Mouse (Mus musculus): ENCODE measurements around the gene Mtg2. TPM values are rescaled to one million over a fixed set of nuclear protein-coding genes. Genes with fewer than 3 reads are reported as not detected.

The Mtg2 gene
- total and polyA plus RNA-seq, 3 experiments, result 23.5 to 24.7 (median 24.1) TPM

DNA sequence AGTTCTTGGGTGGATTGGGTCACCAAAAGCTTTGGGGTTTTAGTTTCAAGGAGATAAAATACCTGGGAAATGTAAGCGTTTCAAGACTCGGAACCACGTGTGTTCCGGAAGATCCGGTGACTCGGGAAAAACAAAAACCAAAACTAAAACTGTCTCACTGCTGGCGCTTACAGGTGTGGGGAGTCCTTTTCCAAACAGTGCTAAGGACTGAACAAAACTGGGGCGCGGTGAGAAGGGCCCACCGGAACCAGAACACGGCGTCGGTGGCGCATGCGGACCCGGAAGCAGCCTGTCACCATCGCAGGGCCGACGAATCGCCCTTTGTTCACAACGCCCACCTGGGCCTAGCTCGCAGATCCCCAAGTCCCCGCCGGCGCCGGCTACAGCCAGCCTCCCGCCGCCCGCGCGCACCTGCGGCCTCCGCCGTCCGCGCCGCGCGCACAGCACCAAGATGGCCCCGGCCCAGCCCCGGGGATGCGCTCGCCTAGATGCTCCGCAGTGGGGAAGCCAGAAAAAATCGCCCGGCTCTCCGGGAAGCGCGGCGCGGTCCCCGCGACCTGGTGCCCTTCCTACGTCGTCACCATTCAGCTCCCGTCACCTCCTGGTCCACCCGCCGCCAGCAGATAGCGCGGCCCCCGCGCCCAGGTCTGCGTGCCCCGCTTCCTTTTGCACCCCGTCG lies 28.7 kb upstream of the Mtg2 start:
- Histone ChIP-seq H3K27me3 (replicated peaks) (no peaks in the 10 kb centered on the region), H3K27ac (ENCODE audit: insufficient read depth, low read depth) (peak overlapping the region; percentile 83), H3K4me2 (ENCODE audit: insufficient read depth, low read depth, poor library complexity, severe bottlenecking) (peak overlapping the region; percentile 92), H3K4me3 (replicated peaks in 1 of 3; ENCODE audit: low read depth in 2 of 3, low read length in 2 of 3, poor library complexity in 1 of 3) (peak overlapping the region; percentile 96 to 98 (median 98)), H3K9me3 (replicated peaks; ENCODE audit: low read length) (no peaks in the 10 kb centered on the region), H3K79me2 (replicated peaks; ENCODE audit: control insufficient read depth, extremely low read depth, insufficient read depth, poor library complexity, severe bottlenecking) (peaks cover 39% of the 10 kb centered on the region), H3K4me1 (ENCODE audit: control insufficient read depth in 1 of 2, insufficient read depth in 2 of 2) (peaks cover 13 to 26% of the 10 kb centered on the region in 2 experiments; a peak in 3 of 4 replicates), H3K36me3 (replicated peaks in 1 of 2; ENCODE audit: control insufficient read depth in 1 of 2, insufficient read depth in 1 of 2, low read length in 1 of 2) (peaks cover 29 to 48% of the 10 kb centered on the region in 2 experiments), H3K9ac (ENCODE audit: insufficient read depth, low read depth) (peak overlapping the region; percentile 92)
- dilution Hi-C loops (cut with MboI; ENCODE audit: extremely low pct_ligation_motif_present, extremely low pct_unique_long_range_greater_than_20kb, low sequenced_read_pairs) (no loop called here), in situ Hi-C loops (cut with MboI; ENCODE audit: low pct_ligation_motif_present, low pct_unique_long_range_greater_than_20kb, low sequenced_read_pairs) (no loop called here)
- DNase-seq (ENCODE audit: extremely low read depth), result peak; percentile 34
- TF ChIP-seq TCF12 (IDR thresholded peaks at IDR 0.05; ENCODE audit: low read depth, low read length) (no peak; the same call in 1 of the 2 replicates), UBTF (IDR thresholded peaks at IDR 0.05; ENCODE audit: low read depth, low read length) (no peak), USF1 (IDR thresholded peaks at IDR 0.05; ENCODE audit: low read depth, low read length) (peak; percentile 49), MXI1 (IDR thresholded peaks at IDR 0.05; ENCODE audit: low read depth, low read length) (peak; percentile 94), NRF1 (IDR thresholded peaks at IDR 0.05; ENCODE audit: low read depth, low read length) (peak; percentile 70), MYC (IDR thresholded peaks at IDR 0.05; ENCODE audit: low read depth, low read length) (peak; percentile 64; the same call in 1 of the 2 replicates), HCFC1 (IDR thresholded peaks at IDR 0.05; ENCODE audit: low read depth, low read length) (peak; percentile 52), MAX (IDR thresholded peaks at IDR 0.05; ENCODE audit: low read length) (peak; percentile 79), ELF1 (IDR thresholded peaks at IDR 0.05; ENCODE audit: low read depth, low read length) (peak; percentile 81)

- peaks cover 22 to 42% of the 10 kb centered on the region in 2 experiments for H3K36me3 ChIP-seq (replicated peaks in 1 of 2; ENCODE audit: control insufficient read depth in 1 of 2, insufficient read depth in 1 of 2, low read length in 1 of 2)
- peaks cover 13 to 27% of the 10 kb centered on the region in 2 experiments; a peak in 3 of 4 replicates for H3K4me1 ChIP-seq (ENCODE audit: control insufficient read depth in 1 of 2, insufficient read depth in 2 of 2)
- dilution Hi-C loops (cut with MboI; ENCODE audit: extremely low pct_ligation_motif_present, extremely low pct_unique_long_range_greater_than_20kb, low sequenced_read_pairs), result no loop called here
- peak within 1 kb of the TSS; percentile 92 for H3K4me2 ChIP-seq (ENCODE audit: insufficient read depth, low read depth, poor library complexity, severe bottlenecking)
- H3K9me3 ChIP-seq (replicated peaks; ENCODE audit: low read length), result no peaks in the 10 kb centered on the region
- DNase-seq (ENCODE audit: extremely low read depth), result peak; percentile 84
- peak within 1 kb of the TSS; percentile 92 for H3K9ac ChIP-seq (ENCODE audit: insufficient read depth, low read depth)
- peak; percentile 18; the same call in 1 of the 2 replicates for TF ChIP-seq ELF1 (IDR thresholded peaks at IDR 0.05; ENCODE audit: low read depth, low read length)
- peak; percentile 77; the same call in 1 of the 2 replicates for TF ChIP-seq ZMIZ1 (IDR thresholded peaks at IDR 0.05; ENCODE audit: low read depth, low read length)
- peak; percentile 85 for TF ChIP-seq NELFE (IDR thresholded peaks at IDR 0.05; ENCODE audit: low read depth, low read length)
- TF ChIP-seq BHLHE40 (IDR thresholded peaks at IDR 0.05; ENCODE audit: low read depth, low read length), result peak; percentile 45
- TF ChIP-seq ZKSCAN1 (IDR thresholded peaks at IDR 0.05; ENCODE audit: borderline replicate concordance, low read depth, low read length), result no peak
- no peak for TF ChIP-seq UBTF (IDR thresholded peaks at IDR 0.05; ENCODE audit: low read depth, low read length)
- TF ChIP-seq MAZ (IDR thresholded peaks at IDR 0.05; ENCODE audit: low read depth, low read length), result 0 out of 2 replicates have a peak, but pooled peaks have one; percentile 56
- no peak for TF ChIP-seq MAFK (IDR thresholded peaks at IDR 0.05; ENCODE audit: insufficient replicate concordance, low read length)
- peak; percentile 10; the same call in 1 of the 2 replicates for TF ChIP-seq MEF2A (IDR thresholded peaks at IDR 0.05; ENCODE audit: borderline replicate concordance, low read depth, low read length)
- no peak; the same call in none of the 2 replicates for TF ChIP-seq MXI1 (IDR thresholded peaks at IDR 0.05; ENCODE audit: low read depth, low read length)
- TF ChIP-seq PAX5 (IDR thresholded peaks at IDR 0.05; ENCODE audit: low read length), result no peak
- no peak for TF ChIP-seq ZC3H11A (IDR thresholded peaks at IDR 0.05; ENCODE audit: low read depth, low read length)
- peak; percentile 46 for TF ChIP-seq SIN3A (IDR thresholded peaks at IDR 0.05; ENCODE audit: low read length)
- TF ChIP-seq CHD1 (IDR thresholded peaks at IDR 0.05; ENCODE audit: low read depth, low read length), result peak; percentile 95; the same call in 1 of the 2 replicates
- TF ChIP-seq TCF12 (IDR thresholded peaks at IDR 0.05; ENCODE audit: low read depth, low read length), result peak; percentile 38; the same call in 1 of the 2 replicates
- TF ChIP-seq CHD2 (IDR thresholded peaks at IDR 0.05; ENCODE audit: low read length), result peak; percentile 30
- TF ChIP-seq POLR2A (IDR thresholded peaks at IDR 0.05; ENCODE audit: low read depth, low read length), result peak; percentile 84
- peak; percentile 48 for TF ChIP-seq NRF1 (IDR thresholded peaks at IDR 0.05; ENCODE audit: low read depth, low read length)
- TF ChIP-seq POLR2AphosphoS2 (IDR thresholded peaks at IDR 0.05; ENCODE audit: low read depth, low read length), result peak; percentile 67; the same call in 1 of the 2 replicates
- TF ChIP-seq MAX (IDR thresholded peaks at IDR 0.05; ENCODE audit: low read length), result 0 out of 2 replicates have a peak, but pooled peaks have one; percentile 28
- peak; percentile 51 for TF ChIP-seq HCFC1 (IDR thresholded peaks at IDR 0.05; ENCODE audit: low read depth, low read length)
- peaks cover 39% of the 10 kb centered on the region for H3K79me2 ChIP-seq (replicated peaks; ENCODE audit: control insufficient read depth, extremely low read depth, insufficient read depth, poor library complexity, severe bottlenecking)
- H3K27ac ChIP-seq (ENCODE audit: insufficient read depth, low read depth), result peak within 1 kb of the TSS; percentile 83
- in situ Hi-C loops (cut with MboI; ENCODE audit: low pct_ligation_motif_present, low pct_unique_long_range_greater_than_20kb, low sequenced_read_pairs), result no loop called here
- H3K27me3 ChIP-seq (replicated peaks), result no peaks in the 10 kb centered on the region
- peak within 1 kb of the TSS; percentile 96 to 98 (median 98) for H3K4me3 ChIP-seq (replicated peaks in 1 of 3; ENCODE audit: low read depth in 2 of 3, low read length in 2 of 3, poor library complexity in 1 of 3)
Observed at GRCm38 (mm10) chr2:180042256-180042857, 28.0 kb upstream of the Mtg2 start, which contains the start of the genes Psma7 and Ss18l1. Gene Psma7, minus strand, starts transcription at chr2:180042433. Gene Ss18l1, plus strand, starts transcription at chr2:180042509.
